Comparison of ENCODE assay signal across 10 mouse cellular contexts in genomic region chr13:42150072-42150450, GRCm38 (mm10).
A peak's percentile ranks its signal among the peaks of the same experiment; 100 is the strongest.
DNase-seq lines count a peak whose midpoint lies in the region; ATAC-seq and TF ChIP-seq lines count a peak whose summit lies in the region.
"Had no signal": no experiment of that assay in that cellular context is flagged by ENCODE, and none has a peak within 500 bp of the region (broad histone marks: within the 10 kb centered on the region; RNA-seq: fewer than 3 reads in every experiment).

No protein-coding gene starts in this region.

- no peak for TF ChIP-seq CTCF in layer of hippocampus, adult 2 months (conservative IDR thresholded peaks at IDR 0.05)

- H3K9ac ChIP-seq in hindbrain, embryonic 14.5 days, result peak overlapping the region; percentile 41

- peaks cover 27% of the 10 kb centered on the region for H3K4me1 ChIP-seq in embryonic facial prominence, embryonic 10.5 days
- H3K4me1 ChIP-seq in hindbrain, embryonic 14.5 days (replicated peaks; ENCODE audit: control insufficient read depth, insufficient read depth, low read length), result peaks cover 21% of the 10 kb centered on the region

- H3K27me3 ChIP-seq in embryonic facial prominence, embryonic 10.5 days (replicated peaks; ENCODE audit: low read depth, poor library complexity, severe bottlenecking), result no peaks in the 10 kb centered on the region
- no peaks in the 10 kb centered on the region for H3K27me3 ChIP-seq in hindbrain, embryonic 14.5 days (ENCODE audit: control insufficient read depth, insufficient read depth, low read length)
- H3K27me3 ChIP-seq: Patski had no signal

- 0 out of 2 replicates have a peak overlapping the region, but pooled peaks have one; percentile 2 for H3K4me2 ChIP-seq in hindbrain, embryonic 14.5 days (replicated peaks)

- peaks cover 8% of the 10 kb centered on the region for H3K36me3 ChIP-seq in embryonic facial prominence, embryonic 10.5 days (replicated peaks)
- H3K36me3 ChIP-seq in hindbrain, embryonic 14.5 days (replicated peaks; ENCODE audit: control insufficient read depth, insufficient read depth), result peaks cover 8% of the 10 kb centered on the region; the same call in 1 of the 2 replicates

- H3K9me3 ChIP-seq in embryonic facial prominence, embryonic 10.5 days, result no peaks in the 10 kb centered on the region
- no peaks in the 10 kb centered on the region for H3K9me3 ChIP-seq in hindbrain, embryonic 14.5 days (ENCODE audit: control insufficient read depth, low read length)

- 17% methylated on average over 5 of the region's 5 CpGs for WGBS in embryonic facial prominence, embryonic 10.5 days
- 11% methylated on average over 5 of the region's 5 CpGs for WGBS in hindbrain, embryonic 14.5 days

- peak; percentile 25 for ATAC-seq in hindbrain, embryonic 14.5 days (ENCODE audit: low FRiP score)
- peak; percentile 43; the same call in 1 of the 2 replicates for ATAC-seq in monocyte, adult 5-6 weeks (replicated peaks; ENCODE audit: insufficient number of reproducible peaks, low FRiP score, low TSS enrichment, poor library complexity, severe bottlenecking)
- no peak for ATAC-seq in erythroblast, adult 5-6 weeks (replicated peaks; ENCODE audit: low FRiP score, poor library complexity, severe bottlenecking)
- ATAC-seq: Patski had no signal

- H3K4me3 ChIP-seq in layer of hippocampus, adult 2 months, result no peak overlapping the region
- H3K4me3 ChIP-seq in embryonic facial prominence, embryonic 10.5 days, result no peak overlapping the region
- no peak overlapping the region for H3K4me3 ChIP-seq in hindbrain, embryonic 14.5 days (replicated peaks; ENCODE audit: low read length)

- no peak for DNase-seq in layer of hippocampus, adult 2 months (ENCODE audit: low spot score in 2 of 2)
- no peak for DNase-seq in layer of hippocampus, postnatal 14 days (ENCODE audit: low spot score in 2 of 2)
- DNase-seq in embryonic facial prominence, embryonic 10.5 days (ENCODE audit: low spot score), result no peak
- DNase-seq in hindbrain, embryonic 14.5 days (ENCODE audit: low spot score), result no peak
- DNase-seq in left cerebral cortex, adult 11 months (ENCODE audit: low spot score), result no peak
- no peak for DNase-seq in MN1 (ENCODE audit: low spot score)
- DNase-seq: cerebellum, adult 9-11 months had no signal

- peak overlapping the region; percentile 48; the same call in 1 of the 2 replicates for H3K27ac ChIP-seq in layer of hippocampus, adult 2 months
- H3K27ac ChIP-seq in embryonic facial prominence, embryonic 10.5 days (replicated peaks), result peak overlapping the region; percentile 3; the same call in 1 of the 2 replicates
- H3K27ac ChIP-seq in hindbrain, embryonic 14.5 days, result peak overlapping the region; percentile 71

Comparison
In these comparisons a context has a peak if more than half of its experiments do, and no peak if none do; other contexts are left out.
1. H3K27ac ChIP-seq: peak in every context shown above with its lines; median percentile 71 in hindbrain, embryonic 14.5 days; 48 in layer of hippocampus, adult 2 months; 3 in embryonic facial prominence, embryonic 10.5 days.